Mouse (Mus musculus): ENCODE measurements around the gene Cyp3a57. TPM values are rescaled to one million over a fixed set of nuclear protein-coding genes. Genes with fewer than 3 reads are reported as not detected.

Cyp3a57 gene
- polyA plus RNA-seq, 1 experiment = 0.06 TPM

DNA sequence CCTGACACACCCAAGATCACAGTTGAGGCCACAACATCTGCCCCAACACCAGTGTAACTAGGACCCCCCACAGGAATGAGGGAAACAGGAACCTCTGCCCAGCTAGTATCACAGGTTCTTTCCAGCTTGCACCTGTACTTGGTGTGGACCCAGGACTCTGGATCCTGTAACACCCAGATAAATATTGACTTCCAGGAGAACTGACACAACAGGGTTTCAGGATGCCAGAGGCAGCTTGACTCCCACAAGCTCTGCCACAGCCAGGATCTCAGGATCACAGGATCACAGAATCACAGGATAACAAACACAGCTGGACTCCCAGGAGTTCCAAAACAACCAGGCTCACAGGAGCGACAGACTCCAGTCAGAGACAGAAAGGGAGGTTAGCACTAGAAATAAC is 77.2 kb downstream of the Cyp3a57 start:
- no peak for TF ChIP-seq POLR2A (IDR thresholded peaks at IDR 0.05; ENCODE audit: extremely low read depth, insufficient read depth, low read length)
- TF ChIP-seq CTCF (IDR thresholded peaks at IDR 0.05; ENCODE audit: extremely low read depth, insufficient read depth, low read length) = no peak
- H3K4me1 ChIP-seq (ENCODE audit: control insufficient read depth, insufficient read depth, low read length) = no peaks in the 10 kb centered on the region
- no peak overlapping the region for H3K4me3 ChIP-seq (ENCODE audit: insufficient read depth, low read length)
- no peak overlapping the region for H3K27ac ChIP-seq (ENCODE audit: insufficient read depth, low read length)

DNA sequence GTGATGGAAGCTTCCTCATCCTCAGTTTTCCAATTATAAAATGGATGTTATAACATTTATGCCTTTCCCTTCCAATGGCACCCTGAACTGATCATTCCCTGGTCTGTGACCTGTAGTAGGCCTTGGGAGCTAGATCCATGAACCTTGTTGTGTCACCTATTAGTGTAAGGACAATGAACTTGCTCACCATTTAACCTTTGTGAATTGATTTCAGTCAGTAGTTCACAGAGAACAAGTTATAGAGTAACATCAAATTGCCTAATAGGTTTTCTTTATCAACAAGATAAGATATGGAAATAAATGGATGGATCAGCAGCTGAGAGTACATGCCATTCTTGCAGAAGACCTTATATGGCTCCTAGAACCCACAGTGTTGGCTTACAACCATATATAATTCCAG is 85.9 kb downstream of the Cyp3a57 start:
- TF ChIP-seq CTCF (IDR thresholded peaks at IDR 0.05; ENCODE audit: extremely low read depth, insufficient read depth, low read length) = no peak
- no peak for TF ChIP-seq POLR2A (IDR thresholded peaks at IDR 0.05; ENCODE audit: extremely low read depth, insufficient read depth, low read length)
- Histone ChIP-seq H3K4me1 (ENCODE audit: control insufficient read depth, insufficient read depth, low read length) (no peaks in the 10 kb centered on the region), H3K4me3 (ENCODE audit: insufficient read depth, low read length) (no peak overlapping the region), H3K27ac (ENCODE audit: insufficient read depth, low read length) (no peak overlapping the region)

DNA sequence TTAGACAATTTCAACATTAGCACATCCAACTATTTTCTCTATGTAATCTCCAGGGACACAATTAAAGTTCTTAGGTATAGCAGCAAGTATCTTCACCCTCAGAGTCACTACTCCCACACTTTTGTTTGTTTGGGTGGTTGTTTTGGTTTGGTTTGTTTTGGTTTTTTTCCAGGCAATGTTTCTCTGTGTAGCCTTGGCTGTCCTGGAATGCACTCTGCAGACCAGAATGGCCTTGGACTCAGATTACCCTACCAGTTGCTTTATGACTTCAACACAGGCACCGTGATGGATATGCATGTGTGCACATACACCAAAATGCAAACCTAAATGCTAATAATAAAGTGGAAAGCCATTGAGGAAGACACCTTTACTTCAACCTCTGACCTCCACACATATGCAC is 88.6 kb downstream of the Cyp3a57 start:
- no peaks in the 10 kb centered on the region for H3K4me1 ChIP-seq (ENCODE audit: control insufficient read depth, insufficient read depth, low read length)
- no peak overlapping the region for H3K4me3 ChIP-seq (ENCODE audit: insufficient read depth, low read length)

More for the DNA sequence above, 88.6 kb downstream of the Cyp3a57 start:
- no peak overlapping the region for H3K27ac ChIP-seq (ENCODE audit: insufficient read depth, low read length)
- TF ChIP-seq CTCF (IDR thresholded peaks at IDR 0.05; ENCODE audit: extremely low read depth, insufficient read depth, low read length) = no peak
- no peak for TF ChIP-seq POLR2A (IDR thresholded peaks at IDR 0.05; ENCODE audit: extremely low read depth, insufficient read depth, low read length)

Other genes with a start within 250 kb of the Cyp3a57 start
- gene Arpc1b, start 231.1 kb upstream of the Cyp3a57 start, polyA plus RNA-seq (2012; rRNA removed) = 74.5 and 84.6 TPM in 2 replicates
- gene Pdap1, start 205.0 kb upstream of the Cyp3a57 start, polyA plus RNA-seq (2012; rRNA removed) = 74.2 and 92.2 TPM in 2 replicates
- gene Bud31, start 204.9 kb upstream of the Cyp3a57 start, polyA plus RNA-seq (2012; rRNA removed) = 104 and 105 TPM in 2 replicates
- 16.4 and 18.5 TPM in 2 replicates for gene Ptcd1, start 178.2 kb upstream of the Cyp3a57 start, polyA plus RNA-seq (2012; rRNA removed)
- 39.1 and 43.0 TPM in 2 replicates for gene Cpsf4, start 178.1 kb upstream of the Cyp3a57 start, polyA plus RNA-seq (2012; rRNA removed)
- 380 and 392 TPM in 2 replicates for gene Atp5j2, start 153.2 kb upstream of the Cyp3a57 start, polyA plus RNA-seq (2012; rRNA removed)
- 8.5 and 9.8 TPM in 2 replicates for gene Zkscan14, start 143.4 kb upstream of the Cyp3a57 start, polyA plus RNA-seq (2012; rRNA removed)
- 9.3 and 10.0 TPM in 2 replicates for gene Zkscan5, start 140.7 kb upstream of the Cyp3a57 start, polyA plus RNA-seq (2012; rRNA removed)
- 21.7 and 22.9 TPM in 2 replicates for gene Zfp655, start 113.6 kb upstream of the Cyp3a57 start, polyA plus RNA-seq (2012; rRNA removed)
- 15.1 and 15.8 TPM in 2 replicates for gene Zscan25, start 64.8 kb upstream of the Cyp3a57 start, polyA plus RNA-seq (2012; rRNA removed)
- not detected in 2 replicates for gene Cyp3a16, start 124.4 kb downstream of the Cyp3a57 start, polyA plus RNA-seq (2012; rRNA removed)
- not detected in 2 replicates for gene Cyp3a41b, start 239.5 kb downstream of the Cyp3a57 start, polyA plus RNA-seq (2012; rRNA removed)

All from cortical plate, adult 2 months (tissue).